Mouse (Mus musculus) intestine, embryonic 16.5 days (tissue): Measurements from ENCODE around the gene Chchd1. TPM values are rescaled to one million over a fixed set of nuclear protein-coding genes. Genes with fewer than 3 reads are reported as not detected.

Experiments used
- ATAC-seq: fragments of 200-750 bp; cut with Nextera tagmentation; 2 replicates; pipeline ENCODE4 v1.8.0; 2017; ENCODE audit warnings: moderate TSS enrichment, moderate library complexity
- H3K27ac ChIP-seq: fragments of 300-500 bp; sonication (generic); 2 replicates; pipeline ENCODE4 v1.5.1; 2014; ENCODE audit warnings: mild to moderate bottlenecking, low read length
- H3K27me3 ChIP-seq: fragments of 300-500 bp; sonication (generic); replicated peaks from 2 replicates; pipeline ENCODE4 v1.6.1; 2014; ENCODE audit warnings: low read length, control low read depth, mixed read lengths; ENCODE audit not compliant: control insufficient read depth, insufficient read depth
- H3K36me3 ChIP-seq: fragments of 300-500 bp; sonication (generic); 2 replicates; pipeline ENCODE4 v1.6.1; 2014; ENCODE audit warnings: low read length, control low read depth; ENCODE audit not compliant: control insufficient read depth, insufficient read depth
- H3K4me1 ChIP-seq: fragments of 300-500 bp; sonication (generic); 2 replicates; pipeline ENCODE4 v1.6.1; 2014; ENCODE audit warnings: low read length, control low read depth, mixed read lengths; ENCODE audit not compliant: control insufficient read depth, insufficient read depth
- H3K4me2 ChIP-seq: fragments of 300-500 bp; sonication (generic); 2 replicates; pipeline ENCODE4 v1.6.1; 2014; ENCODE audit warnings: low read depth, low read length, control low read depth
- H3K4me3 ChIP-seq: fragments of 300-500 bp; sonication (generic); 2 replicates; pipeline ENCODE4 v1.5.1; 2014; ENCODE audit warnings: mild to moderate bottlenecking, low read length
- H3K9ac ChIP-seq: fragments of 300-500 bp; sonication (generic); 2 replicates; pipeline ENCODE4 v1.6.1; 2014; ENCODE audit warnings: low read depth, low read length
- H3K9me3 ChIP-seq: fragments of 300-500 bp; sonication (generic); 2 replicates; pipeline ENCODE4 v1.6.1; 2016; ENCODE audit warnings: low read length, control low read depth; ENCODE audit not compliant: control insufficient read depth
- WGBS: fragments of 180-500 bp; shearing (Covaris S2); extraction: QIAGEN DNeasy Blood & Tissue Kit; methylation state at CpG from one replicate; pipeline ENCODE4 v1.1.7; 2014; 5-methylcytosine and 5-hydroxymethylcytosine counted together
- polyA plus RNA-seq: library from polyadenylated mRNA; unstranded; fragments of >200 nt; fragmentation: Nextera tagmentation; extraction: Ambion mirVana; gene quantifications from 2 replicates; pipeline ENCODE4 v1.2.1, GENCODE M21; 2015

Chchd1 gene
- polyA plus RNA-seq, 1 experiment from 2014 or later: 190 TPM

- peaks cover 13% of the 10 kb centered on the region for H3K4me1 ChIP-seq
- H3K27ac ChIP-seq: peak overlapping the region; percentile 17; the same call in 1 of the 2 replicates
- H3K4me2 ChIP-seq: peak overlapping the region; percentile 72
- ATAC-seq: no peak
- no peaks in the 10 kb centered on the region for H3K27me3 ChIP-seq
- peak overlapping the region; percentile 98 for H3K4me3 ChIP-seq
- H3K9me3 ChIP-seq: no peaks in the 10 kb centered on the region
- 5% methylated on average over 10 of the region's 10 CpGs for WGBS
- peak overlapping the region; percentile 97 for H3K9ac ChIP-seq
- peaks cover 15% of the 10 kb centered on the region for H3K36me3 ChIP-seq
Observed at GRCm38 (mm10) chr14:20708239-20708638, 5.4 kb downstream of the Chchd1 start.

GRCm38 (mm10) chr14:20713832-20714231 lies 11.0 kb downstream of the Chchd1 start:
- H3K9ac ChIP-seq: peak overlapping the region; percentile 59
- H3K9me3 ChIP-seq: no peaks in the 10 kb centered on the region
- no peaks in the 10 kb centered on the region for H3K27me3 ChIP-seq
- no peak overlapping the region for H3K4me3 ChIP-seq
- 58% methylated on average over 11 of the region's 11 CpGs for WGBS
- peaks cover 12% of the 10 kb centered on the region for H3K4me1 ChIP-seq
- H3K27ac ChIP-seq: peak overlapping the region; percentile 85
- H3K4me2 ChIP-seq: 0 out of 2 replicates have a peak overlapping the region, but pooled peaks have one; percentile 28
- peaks cover 46% of the 10 kb centered on the region for H3K36me3 ChIP-seq
- peak; percentile 91 for ATAC-seq

- Histone ChIP-seq H3K4me1 (peaks cover 4% of the 10 kb centered on the region; the same call in 1 of the 2 replicates), H3K27ac (no peak overlapping the region)
- 88% methylated on average over 10 of the region's 10 CpGs for WGBS
Observed at GRCm38 (mm10) chr14:20718443-20718842, 15.6 kb downstream of the Chchd1 start.

GRCm38 (mm10) chr14:20719767-20720166 lies 17.0 kb downstream of the Chchd1 start:
- Histone ChIP-seq H3K4me3 (no peak overlapping the region), H3K9ac (no peak overlapping the region), H3K27me3 (no peaks in the 10 kb centered on the region), H3K9me3 (no peaks in the 10 kb centered on the region), H3K4me2 (no peak overlapping the region), H3K27ac (no peak overlapping the region), H3K36me3 (peaks cover 38% of the 10 kb centered on the region), H3K4me1 (0 out of 2 replicates have a peak, but pooled peaks cover under 1% of the 10 kb centered on the region)
- 95% methylated on average over 12 of the region's 12 CpGs for WGBS
- no peak for ATAC-seq

More at GRCm38 (mm10) chr14:20718443-20718842, 15.6 kb downstream of the Chchd1 start:
- Histone ChIP-seq H3K27me3 (no peaks in the 10 kb centered on the region), H3K4me2 (no peak overlapping the region), H3K9me3 (no peaks in the 10 kb centered on the region), H3K4me3 (no peak overlapping the region), H3K9ac (no peak overlapping the region), H3K36me3 (peaks cover 42% of the 10 kb centered on the region)
- no peak for ATAC-seq

- no peak overlapping the region for H3K27ac ChIP-seq
- peaks cover 7% of the 10 kb centered on the region for H3K4me1 ChIP-seq
- H3K9ac ChIP-seq: no peak overlapping the region
- H3K36me3 ChIP-seq: peaks cover 39% of the 10 kb centered on the region
- H3K27me3 ChIP-seq: no peaks in the 10 kb centered on the region
- no peak overlapping the region for H3K4me3 ChIP-seq
- H3K9me3 ChIP-seq: no peaks in the 10 kb centered on the region
- no peak overlapping the region for H3K4me2 ChIP-seq
- 85% methylated on average over 4 of the region's 4 CpGs for WGBS
- no peak for ATAC-seq
Observed at GRCm38 (mm10) chr14:20721371-20721770, 18.6 kb downstream of the Chchd1 start.

GRCm38 (mm10) chr14:20723006-20723405 lies 20.2 kb downstream of the Chchd1 start:
- ATAC-seq: no peak
- H3K4me1 ChIP-seq: peaks cover 7% of the 10 kb centered on the region
- no peak overlapping the region for H3K4me3 ChIP-seq
- no peaks in the 10 kb centered on the region for H3K27me3 ChIP-seq
- H3K36me3 ChIP-seq: peaks cover 36% of the 10 kb centered on the region
- no peak overlapping the region for H3K27ac ChIP-seq
- H3K4me2 ChIP-seq: no peak overlapping the region
- 86% methylated on average over 12 of the region's 12 CpGs for WGBS
- no peaks in the 10 kb centered on the region for H3K9me3 ChIP-seq
- no peak overlapping the region for H3K9ac ChIP-seq

GRCm38 (mm10) chr14:20724043-20724442 lies 21.2 kb downstream of the Chchd1 start:
- WGBS: 19% methylated on average over 5 of the region's 5 CpGs
- ATAC-seq: no peak
- H3K36me3 ChIP-seq: peaks cover 31% of the 10 kb centered on the region

GRCm38 (mm10) chr14:20725660-20726339 lies 23.0 kb downstream of the Chchd1 start:
- WGBS: 52% methylated on average over 6 of the region's 6 CpGs
- peak; percentile 92 for ATAC-seq
- Histone ChIP-seq H3K4me2 (no peak overlapping the region), H3K4me1 (peaks cover 7% of the 10 kb centered on the region), H3K9ac (0 out of 2 replicates have a peak overlapping the region, but pooled peaks have one; percentile 6), H3K9me3 (no peaks in the 10 kb centered on the region), H3K27ac (peak overlapping the region; percentile 89), H3K4me3 (no peak overlapping the region), H3K27me3 (no peaks in the 10 kb centered on the region), H3K36me3 (peaks cover 41% of the 10 kb centered on the region)

More at GRCm38 (mm10) chr14:20724043-20724442, 21.2 kb downstream of the Chchd1 start:
- peaks cover 7% of the 10 kb centered on the region for H3K4me1 ChIP-seq
- no peaks in the 10 kb centered on the region for H3K27me3 ChIP-seq
- no peak overlapping the region for H3K4me2 ChIP-seq
- no peak overlapping the region for H3K27ac ChIP-seq
- no peaks in the 10 kb centered on the region for H3K9me3 ChIP-seq
- no peak overlapping the region for H3K9ac ChIP-seq
- H3K4me3 ChIP-seq: no peak overlapping the region

- Histone ChIP-seq H3K9me3 (no peaks in the 10 kb centered on the region), H3K4me3 (no peak overlapping the region), H3K9ac (no peak overlapping the region), H3K27ac (no peak overlapping the region), H3K4me2 (no peak overlapping the region), H3K4me1 (peaks cover 18% of the 10 kb centered on the region), H3K27me3 (no peaks in the 10 kb centered on the region), H3K36me3 (peaks cover 26% of the 10 kb centered on the region)
- 94% methylated on average over 9 of the region's 9 CpGs for WGBS
- ATAC-seq: no peak
Observed at GRCm38 (mm10) chr14:20729871-20730270, 27.1 kb downstream of the Chchd1 start.
